Mouse (Mus musculus): ENCODE measurements around the gene Calm2. TPM values are rescaled to one million over a fixed set of nuclear protein-coding genes. Genes with fewer than 3 reads are reported as not detected.

Calm2 gene
- polyA plus RNA-seq, 1 experiment from 2014 or later, result 550 TPM

DNA sequence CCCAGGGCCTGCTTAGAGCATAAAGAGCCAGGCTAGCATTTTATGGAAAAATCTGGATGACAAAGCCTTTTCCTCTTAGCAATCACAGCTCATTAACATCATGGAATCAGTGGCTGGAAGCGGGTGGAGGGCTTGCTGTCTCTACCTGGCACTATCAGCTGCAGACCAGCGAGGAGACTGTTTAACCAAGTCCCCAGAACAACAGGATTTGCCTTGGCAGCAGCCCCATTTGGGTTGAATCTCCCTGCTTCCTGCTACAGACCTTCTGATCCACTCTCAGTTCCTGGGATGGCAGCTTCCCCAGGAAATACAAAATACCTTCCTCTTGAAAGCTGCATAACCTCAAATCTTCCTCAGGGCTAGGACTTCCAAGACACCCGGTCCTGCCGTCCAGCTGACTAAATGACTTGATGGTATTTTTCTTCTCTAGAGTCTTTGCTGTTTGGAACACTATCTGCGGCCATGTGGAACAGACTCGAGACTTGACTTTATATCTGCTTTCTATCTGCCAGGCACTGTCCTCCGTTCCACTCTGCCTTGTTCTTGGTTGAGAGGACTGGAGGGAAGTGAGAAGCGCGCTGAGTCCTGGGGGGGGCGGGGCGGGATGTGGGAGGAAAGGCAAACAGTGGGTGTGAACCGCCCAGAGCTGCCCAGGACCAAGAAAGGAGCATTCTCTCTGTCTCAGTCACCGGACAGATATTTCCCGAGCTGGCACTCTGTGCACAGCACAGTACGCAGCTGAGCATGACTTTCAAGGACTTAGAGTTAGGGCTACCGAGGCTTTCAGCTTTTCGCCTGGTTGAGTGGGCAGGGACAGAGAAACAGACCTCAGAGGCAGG lies 12.4 kb upstream of the Calm2 start:
- peak; percentile 53; the same call in 1 of the 2 replicates for ATAC-seq (ENCODE audit: extremely low read depth, insufficient number of reproducible peaks, low FRiP score, low TSS enrichment)

DNA sequence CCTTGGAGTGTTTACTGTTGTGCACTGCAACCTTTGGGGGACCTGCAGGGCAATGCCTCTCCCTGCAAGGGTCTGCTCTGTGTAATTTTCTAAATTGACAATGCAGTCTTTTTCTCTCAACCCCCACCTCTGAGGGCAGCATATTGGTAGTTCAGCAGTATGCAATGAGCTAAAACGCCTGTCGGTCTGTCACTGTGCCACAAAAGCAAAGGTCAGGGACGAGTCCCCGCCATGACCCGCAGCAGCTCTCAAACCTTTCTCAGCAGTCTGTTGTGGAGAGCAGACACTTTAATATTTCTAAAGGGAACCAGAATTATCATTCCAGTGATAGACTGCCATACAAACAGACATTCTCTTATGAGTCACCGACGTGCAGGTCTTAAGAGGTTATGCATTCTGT lies 11.2 kb upstream of the Calm2 start:
- Histone ChIP-seq H3K27ac (replicated peaks) (no peak overlapping the region), H3K4me1 (peaks cover 49% of the 10 kb centered on the region), H3K4me2 (no peak overlapping the region), H3K9ac (no peak overlapping the region; the same call in 1 of the 2 replicates), H3K27me3 (replicated peaks) (0 out of 2 replicates have a peak, but pooled peaks cover 5% of the 10 kb centered on the region), H3K9me3 (no peaks in the 10 kb centered on the region), H3K4me3 (no peak overlapping the region), H3K36me3 (no peaks in the 10 kb centered on the region)
- no peak for ATAC-seq (ENCODE audit: extremely low read depth, insufficient number of reproducible peaks, low FRiP score, low TSS enrichment)
- WGBS, result 53% methylated on average over 7 of the region's 7 CpGs

More for the DNA sequence above, 12.4 kb upstream of the Calm2 start:
- 6% methylated on average over 15 of the region's 17 CpGs for WGBS
- Histone ChIP-seq H3K4me2 (peak overlapping the region; percentile 66), H3K27me3 (replicated peaks) (0 out of 2 replicates have a peak, but pooled peaks cover 5% of the 10 kb centered on the region), H3K27ac (replicated peaks) (peak overlapping the region; percentile 89), H3K4me1 (peaks cover 42% of the 10 kb centered on the region), H3K36me3 (no peaks in the 10 kb centered on the region), H3K4me3 (peak overlapping the region; percentile 35), H3K9me3 (no peaks in the 10 kb centered on the region), H3K9ac (peak overlapping the region; percentile 72)

GRCm38 (mm10) chr17:87454121-87454520 lies 7.4 kb upstream of the Calm2 start:
- H3K27ac ChIP-seq (replicated peaks), result no peak overlapping the region
- H3K4me3 ChIP-seq, result no peak overlapping the region
- H3K36me3 ChIP-seq, result no peaks in the 10 kb centered on the region
- H3K9me3 ChIP-seq, result no peaks in the 10 kb centered on the region
- WGBS, result 74% methylated on average over 3 of the region's 3 CpGs
- no peak overlapping the region for H3K9ac ChIP-seq
- no peak for ATAC-seq (ENCODE audit: extremely low read depth, insufficient number of reproducible peaks, low FRiP score, low TSS enrichment)
- peaks cover 27% of the 10 kb centered on the region for H3K4me1 ChIP-seq
- H3K4me2 ChIP-seq, result no peak overlapping the region
- 0 out of 2 replicates have a peak, but pooled peaks cover 3% of the 10 kb centered on the region for H3K27me3 ChIP-seq (replicated peaks)

GRCm38 (mm10) chr17:87453336-87453735 lies 6.6 kb upstream of the Calm2 start:
- Histone ChIP-seq H3K4me1 (peaks cover 24% of the 10 kb centered on the region), H3K4me2 (no peak overlapping the region), H3K4me3 (no peak overlapping the region), H3K9me3 (no peaks in the 10 kb centered on the region), H3K9ac (no peak overlapping the region), H3K36me3 (no peaks in the 10 kb centered on the region), H3K27me3 (replicated peaks) (0 out of 2 replicates have a peak, but pooled peaks cover 3% of the 10 kb centered on the region), H3K27ac (replicated peaks) (no peak overlapping the region)
- no peak for ATAC-seq (ENCODE audit: extremely low read depth, insufficient number of reproducible peaks, low FRiP score, low TSS enrichment)
- WGBS, result 69% methylated on average over 7 of the region's 7 CpGs

DNA sequence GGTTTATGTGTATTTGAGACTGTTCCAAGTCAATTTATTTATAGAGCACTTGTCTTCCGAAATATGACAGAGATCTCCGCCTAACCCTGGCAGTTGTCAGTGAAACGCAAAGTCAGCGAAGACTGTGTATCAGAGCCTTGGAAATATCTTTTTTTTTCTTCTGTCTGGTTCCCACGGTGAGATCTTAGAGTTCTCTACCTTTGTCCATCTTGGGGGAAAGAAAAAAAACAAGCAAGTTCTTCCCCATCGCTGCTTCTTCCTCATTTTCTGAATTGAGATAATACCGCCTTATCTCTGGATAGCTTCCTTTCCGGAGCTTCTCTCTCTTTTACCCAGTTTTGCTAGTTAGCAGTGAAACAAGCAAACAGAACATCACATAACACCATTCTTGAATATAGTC lies 2.1 kb upstream of the Calm2 start:
- peaks cover 30% of the 10 kb centered on the region for H3K4me1 ChIP-seq
- peaks cover 4% of the 10 kb centered on the region; the same call in 1 of the 2 replicates for H3K36me3 ChIP-seq
- no peaks in the 10 kb centered on the region for H3K9me3 ChIP-seq
- ATAC-seq (ENCODE audit: extremely low read depth, insufficient number of reproducible peaks, low FRiP score, low TSS enrichment), result no peak
- H3K9ac ChIP-seq, result no peak overlapping the region
- no peak overlapping the region for H3K27ac ChIP-seq (replicated peaks)
- H3K4me3 ChIP-seq, result no peak overlapping the region
- 55% methylated on average over 8 of the region's 8 CpGs for WGBS
- no peaks in the 10 kb centered on the region for H3K27me3 ChIP-seq (replicated peaks)
- H3K4me2 ChIP-seq, result no peak overlapping the region

DNA sequence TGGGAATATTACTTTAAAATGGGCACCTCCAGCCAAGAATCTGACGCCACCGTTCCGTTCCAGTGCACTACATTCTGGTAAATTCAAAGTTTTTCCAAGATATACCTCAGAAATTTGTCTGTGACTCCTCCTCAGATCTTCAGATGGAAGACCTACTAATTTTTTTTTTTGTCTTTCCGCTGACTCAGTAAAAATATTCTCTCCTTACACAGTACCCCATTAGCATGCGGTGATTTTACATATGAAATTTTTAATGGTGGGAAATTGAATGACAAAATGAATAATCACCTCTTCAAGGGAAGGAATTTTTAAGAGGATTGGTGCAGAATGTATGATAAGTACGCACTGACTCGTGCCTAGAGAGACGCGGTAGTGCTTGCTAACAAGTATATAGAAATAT lies 1.6 kb upstream of the Calm2 start:
- H3K9ac ChIP-seq, result no peak overlapping the region
- ATAC-seq (ENCODE audit: extremely low read depth, insufficient number of reproducible peaks, low FRiP score, low TSS enrichment), result no peak
- 87% methylated on average over 9 of the region's 9 CpGs for WGBS
- H3K4me3 ChIP-seq, result no peak overlapping the region
- H3K4me1 ChIP-seq, result peaks cover 32% of the 10 kb centered on the region
- H3K36me3 ChIP-seq, result peaks cover 10% of the 10 kb centered on the region; the same call in 1 of the 2 replicates
- H3K27me3 ChIP-seq (replicated peaks), result no peaks in the 10 kb centered on the region
- no peak overlapping the region for H3K4me2 ChIP-seq
- no peak overlapping the region for H3K27ac ChIP-seq (replicated peaks)
- no peaks in the 10 kb centered on the region for H3K9me3 ChIP-seq

- H3K4me2 ChIP-seq, result peak overlapping the region; percentile 86
- H3K27me3 ChIP-seq (replicated peaks), result no peaks in the 10 kb centered on the region
- H3K36me3 ChIP-seq, result peaks cover 10% of the 10 kb centered on the region; the same call in 1 of the 2 replicates
- peak overlapping the region; percentile 94 for H3K4me3 ChIP-seq
- peak overlapping the region; percentile 100 for H3K9ac ChIP-seq
- H3K4me1 ChIP-seq, result peaks cover 37% of the 10 kb centered on the region
- H3K9me3 ChIP-seq, result no peaks in the 10 kb centered on the region
- H3K27ac ChIP-seq (replicated peaks), result peak overlapping the region; percentile 99
- WGBS, result 51% methylated on average over 12 of the region's 12 CpGs
- ATAC-seq (ENCODE audit: extremely low read depth, insufficient number of reproducible peaks, low FRiP score, low TSS enrichment), result no peak
Observed at GRCm38 (mm10) chr17:87447612-87448200, 971 bp upstream of the Calm2 start.

- Histone ChIP-seq H3K9ac (peak overlapping the region; percentile 100), H3K4me3 (peak overlapping the region; percentile 94), H3K27ac (replicated peaks) (peak overlapping the region; percentile 99), H3K4me2 (peak overlapping the region; percentile 86), H3K36me3 (peaks cover 18% of the 10 kb centered on the region), H3K4me1 (peaks cover 51% of the 10 kb centered on the region), H3K27me3 (replicated peaks) (no peaks in the 10 kb centered on the region), H3K9me3 (no peaks in the 10 kb centered on the region)
- under 1% methylated on average over 29 of the region's 86 CpGs for WGBS
- ATAC-seq (ENCODE audit: extremely low read depth, insufficient number of reproducible peaks, low FRiP score, low TSS enrichment), result peak; percentile 61
Observed at GRCm38 (mm10) chr17:87445917-87446766, 593 bp downstream of the Calm2 start.

DNA sequence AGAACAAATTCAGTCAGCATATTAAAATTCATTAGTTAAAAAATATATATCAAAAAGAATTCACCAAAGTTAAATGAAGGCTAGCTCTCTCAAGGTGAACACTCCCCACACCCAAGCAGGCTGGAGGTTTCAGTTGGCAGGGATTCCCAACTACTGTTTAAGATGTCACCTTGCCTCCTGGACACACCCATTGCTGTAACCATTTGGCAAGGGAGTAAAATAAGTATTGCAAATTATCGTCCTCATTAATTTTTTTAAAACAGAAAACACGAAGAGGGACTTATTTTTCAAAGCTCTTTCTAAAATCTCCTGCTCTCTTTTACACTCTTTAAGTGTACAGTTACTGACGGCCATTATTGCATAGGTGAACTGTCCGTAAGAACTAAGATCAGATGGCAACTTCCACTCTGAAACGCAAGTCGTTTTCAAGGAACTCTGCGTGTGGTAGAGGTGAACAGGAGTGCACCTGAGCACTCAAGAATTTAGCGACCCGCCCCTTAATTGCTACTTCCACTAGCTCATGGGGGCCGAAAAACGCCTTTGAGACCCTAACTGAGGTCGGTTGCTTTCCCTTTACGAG lies 1.3 kb downstream of the Calm2 start:
- H3K9me3 ChIP-seq, result no peaks in the 10 kb centered on the region
- peak overlapping the region; percentile 86 for H3K4me2 ChIP-seq
- under 1% methylated on average over 13 of the region's 13 CpGs for WGBS
- H3K27ac ChIP-seq (replicated peaks), result peak overlapping the region; percentile 99
- H3K4me3 ChIP-seq, result peak overlapping the region; percentile 94
- ATAC-seq (ENCODE audit: extremely low read depth, insufficient number of reproducible peaks, low FRiP score, low TSS enrichment), result no peak
- H3K4me1 ChIP-seq, result peaks cover 54% of the 10 kb centered on the region
- H3K27me3 ChIP-seq (replicated peaks), result no peaks in the 10 kb centered on the region
- H3K9ac ChIP-seq, result peak overlapping the region; percentile 100
- peaks cover 22% of the 10 kb centered on the region for H3K36me3 ChIP-seq

DNA sequence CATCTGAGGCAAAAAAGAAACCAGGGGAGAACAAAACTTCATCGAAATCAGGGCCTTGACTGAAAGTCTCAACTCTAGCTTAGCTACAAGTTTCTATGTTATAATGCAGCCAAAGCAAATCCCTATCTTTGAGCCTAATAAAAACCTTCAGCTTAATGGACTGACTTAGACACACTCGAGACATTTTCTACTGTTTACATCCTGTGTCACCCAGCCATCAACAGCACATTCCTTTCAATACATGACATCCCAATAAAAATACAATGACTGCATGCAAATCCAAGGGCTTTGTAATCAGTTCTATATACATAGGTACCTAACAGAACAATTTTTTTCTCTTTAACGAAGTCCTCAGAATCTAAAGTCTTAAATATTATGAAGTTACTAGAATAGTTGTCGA lies 2.0 kb downstream of the Calm2 start:
- H3K36me3 ChIP-seq, result peaks cover 25% of the 10 kb centered on the region
- H3K9ac ChIP-seq, result peak overlapping the region; percentile 74
- no peak overlapping the region for H3K27ac ChIP-seq (replicated peaks)
- WGBS, result 45% methylated on average over 4 of the region's 4 CpGs
- ATAC-seq (ENCODE audit: extremely low read depth, insufficient number of reproducible peaks, low FRiP score, low TSS enrichment), result no peak
- no peaks in the 10 kb centered on the region for H3K27me3 ChIP-seq (replicated peaks)
- peak overlapping the region; percentile 94 for H3K4me3 ChIP-seq
- H3K4me2 ChIP-seq, result peak overlapping the region; percentile 86
- peaks cover 59% of the 10 kb centered on the region for H3K4me1 ChIP-seq
- H3K9me3 ChIP-seq, result no peaks in the 10 kb centered on the region
